In the genomic region with DNA sequence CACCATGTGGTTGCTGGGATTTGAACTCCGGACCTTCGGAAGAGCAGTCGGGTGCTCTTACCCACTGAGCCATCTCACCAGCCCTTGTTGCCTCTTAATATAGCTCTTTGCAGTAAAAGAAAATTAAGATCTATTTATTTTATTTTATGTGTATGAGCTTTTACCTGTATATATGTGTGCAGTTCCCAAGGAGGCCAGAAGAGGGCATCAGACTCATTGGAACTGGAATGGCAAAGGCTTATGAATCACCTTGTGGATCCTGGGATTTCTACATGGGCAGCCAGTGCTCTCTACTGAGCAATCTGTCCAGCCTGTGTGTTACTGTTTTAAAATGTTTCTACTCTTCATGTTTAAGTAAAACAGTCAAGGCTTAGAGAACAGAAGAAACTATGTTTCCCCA, we compare ENCODE assay signal across 10 mouse cellular contexts. TPM values are rescaled to one million over a fixed set of nuclear protein-coding genes. Genes with fewer than 3 reads are reported as not detected.
A peak's percentile ranks its signal among the peaks of the same experiment; 100 is the strongest.
DNase-seq lines count a peak whose midpoint lies in the region; ATAC-seq and TF ChIP-seq lines count a peak whose summit lies in the region.
"Had no signal": no experiment of that assay in that cellular context is flagged by ENCODE, and none has a peak within 500 bp of the region (broad histone marks: within the 10 kb centered on the region; RNA-seq: fewer than 3 reads in every experiment).

No protein-coding gene starts in this region.

- H3K4me3 ChIP-seq in embryonic facial prominence, embryonic 11.5 days (ENCODE audit: low read depth, low read length), result no peak overlapping the region
- H3K4me3 ChIP-seq in embryonic facial prominence, embryonic 10.5 days, result no peak overlapping the region
- no peak overlapping the region for H3K4me3 ChIP-seq in midbrain, postnatal 0 days (ENCODE audit: low read depth, low read length)
- H3K4me3 ChIP-seq in midbrain, embryonic 11.5 days (ENCODE audit: low read depth, low read length), result no peak overlapping the region
- H3K4me3 ChIP-seq: heart, embryonic 15.5 days had no signal

- H3K9me3 ChIP-seq in embryonic facial prominence, embryonic 11.5 days (replicated peaks; ENCODE audit: control insufficient read depth, low read length), result no peaks in the 10 kb centered on the region
- H3K9me3 ChIP-seq in embryonic facial prominence, embryonic 10.5 days, result no peaks in the 10 kb centered on the region
- no peaks in the 10 kb centered on the region for H3K9me3 ChIP-seq in midbrain, postnatal 0 days (ENCODE audit: low read length)
- no peaks in the 10 kb centered on the region for H3K9me3 ChIP-seq in midbrain, embryonic 11.5 days (ENCODE audit: control insufficient read depth, low read length)
- H3K9me3 ChIP-seq: heart, embryonic 15.5 days had no signal

- ATAC-seq in embryonic facial prominence, embryonic 11.5 days (replicated peaks; ENCODE audit: insufficient number of reproducible peaks, low FRiP score, low TSS enrichment, low read depth), result no peak
- no peak for ATAC-seq in midbrain, postnatal 0 days (ENCODE audit: low FRiP score)
- ATAC-seq in midbrain, embryonic 11.5 days (ENCODE audit: low FRiP score), result no peak
- no peak for ATAC-seq in erythroid progenitor cell, adult 5-6 weeks (replicated peaks; ENCODE audit: low FRiP score, poor library complexity, severe bottlenecking)

- no peak for TF ChIP-seq POLR2A in brain, embryonic 14.5 days (IDR thresholded peaks at IDR 0.05; ENCODE audit: borderline replicate concordance, extremely low read depth, insufficient read depth, insufficient read length, poor library complexity, severe bottlenecking)

- peak; percentile 42 for DNase-seq in embryonic facial prominence, embryonic 11.5 days (ENCODE audit: low spot score)
- no peak for DNase-seq in embryonic facial prominence, embryonic 10.5 days (ENCODE audit: low spot score)
- DNase-seq in midbrain, postnatal 0 days (ENCODE audit: low spot score), result no peak
- no peak for DNase-seq in midbrain, embryonic 11.5 days (ENCODE audit: low spot score, missing footprints)
- DNase-seq in brain, embryonic 14.5 days (ENCODE audit: low read depth), result peak; percentile 37
- peak; percentile 64 for DNase-seq in lung, postnatal 36 days
- DNase-seq in urinary bladder, postnatal 4 days (ENCODE audit: low spot score in 2 of 2), result no peak

- H3K27ac ChIP-seq in embryonic facial prominence, embryonic 11.5 days (replicated peaks; ENCODE audit: low read depth, low read length), result no peak overlapping the region
- no peak overlapping the region for H3K27ac ChIP-seq in embryonic facial prominence, embryonic 10.5 days (replicated peaks)
- H3K27ac ChIP-seq in midbrain, postnatal 0 days (ENCODE audit: low read depth, low read length), result no peak overlapping the region
- H3K27ac ChIP-seq in midbrain, embryonic 11.5 days (ENCODE audit: low read depth, low read length), result no peak overlapping the region
- H3K27ac ChIP-seq: heart, embryonic 15.5 days had no signal

- no peak overlapping the region for H3K9ac ChIP-seq in embryonic facial prominence, embryonic 11.5 days (replicated peaks; ENCODE audit: low read length)
- H3K9ac ChIP-seq in midbrain, postnatal 0 days (replicated peaks; ENCODE audit: low read length, poor library complexity, severe bottlenecking), result no peak overlapping the region
- H3K9ac ChIP-seq in midbrain, embryonic 11.5 days (ENCODE audit: low read length), result no peak overlapping the region
- H3K9ac ChIP-seq: heart, embryonic 15.5 days had no signal

- H3K36me3 ChIP-seq in embryonic facial prominence, embryonic 11.5 days (replicated peaks; ENCODE audit: control insufficient read depth, insufficient read depth, low read depth, low read length), result no peaks in the 10 kb centered on the region
- no peaks in the 10 kb centered on the region for H3K36me3 ChIP-seq in embryonic facial prominence, embryonic 10.5 days (replicated peaks)
- H3K36me3 ChIP-seq in midbrain, postnatal 0 days (ENCODE audit: insufficient read depth, low read length), result no peaks in the 10 kb centered on the region
- H3K36me3 ChIP-seq in midbrain, embryonic 11.5 days (ENCODE audit: control insufficient read depth, insufficient read depth, low read length), result no peaks in the 10 kb centered on the region
- H3K36me3 ChIP-seq: heart, embryonic 15.5 days had no signal

- no peaks in the 10 kb centered on the region for H3K4me1 ChIP-seq in embryonic facial prominence, embryonic 11.5 days (ENCODE audit: control insufficient read depth, insufficient read depth, low read length)
- peaks cover 9% of the 10 kb centered on the region for H3K4me1 ChIP-seq in embryonic facial prominence, embryonic 10.5 days
- no peaks in the 10 kb centered on the region for H3K4me1 ChIP-seq in midbrain, postnatal 0 days (ENCODE audit: insufficient read depth, low read length)
- H3K4me1 ChIP-seq in midbrain, embryonic 11.5 days (ENCODE audit: control insufficient read depth, insufficient read depth, low read length), result no peaks in the 10 kb centered on the region
- H3K4me1 ChIP-seq: heart, embryonic 15.5 days had no signal

- H3K27me3 ChIP-seq in embryonic facial prominence, embryonic 11.5 days (ENCODE audit: control insufficient read depth, insufficient read depth, low read length), result no peaks in the 10 kb centered on the region
- H3K27me3 ChIP-seq in embryonic facial prominence, embryonic 10.5 days (replicated peaks; ENCODE audit: low read depth, poor library complexity, severe bottlenecking), result peaks cover 22% of the 10 kb centered on the region
- no peaks in the 10 kb centered on the region for H3K27me3 ChIP-seq in midbrain, postnatal 0 days (ENCODE audit: insufficient read depth, low read length)
- no peaks in the 10 kb centered on the region for H3K27me3 ChIP-seq in midbrain, embryonic 11.5 days (ENCODE audit: control insufficient read depth, insufficient read depth, low read length)

- WGBS in embryonic facial prominence, embryonic 11.5 days, result 69% methylated on average over 3 of the region's 3 CpGs
- 66% methylated on average over 3 of the region's 3 CpGs for WGBS in embryonic facial prominence, embryonic 10.5 days
- 83% methylated on average over 3 of the region's 3 CpGs for WGBS in midbrain, postnatal 0 days
- WGBS in midbrain, embryonic 11.5 days, result 79% methylated on average over 3 of the region's 3 CpGs

- no peak overlapping the region for H3K4me2 ChIP-seq in embryonic facial prominence, embryonic 11.5 days (ENCODE audit: low read depth, low read length)
- H3K4me2 ChIP-seq in midbrain, postnatal 0 days (ENCODE audit: low read depth, low read length, poor library complexity, severe bottlenecking), result no peak overlapping the region
- no peak overlapping the region for H3K4me2 ChIP-seq in midbrain, embryonic 11.5 days
- H3K4me2 ChIP-seq: heart, embryonic 15.5 days had no signal

- peak; percentile 66 for TF ChIP-seq CTCF in midbrain, postnatal 0 days (IDR thresholded peaks at IDR 0.05)
- peak; percentile 42; the same call in 1 of the 2 replicates for TF ChIP-seq CTCF in brain, embryonic 14.5 days (IDR thresholded peaks at IDR 0.05; ENCODE audit: borderline replicate concordance, extremely low read depth, insufficient read depth, insufficient read length)

RNA-seq across cellular contexts. Expression of gene Bcas1, which starts 14.9 kb away (rescaled TPM):
- 1.1 TPM in 2 replicates for polyA plus RNA-seq in embryonic facial prominence, embryonic 11.5 days (2014; fragmentation: Nextera tagmentation; extraction: Ambion mirVana)
- 0.92 and 1.2 TPM in 2 replicates for polyA plus RNA-seq in embryonic facial prominence, embryonic 10.5 days (2016; fragmentation: Nextera tagmentation; extraction: Ambion mirVana)
- 9.4 and 9.6 TPM in 2 replicates for total RNA-seq in midbrain, postnatal 0 days (2014; rRNA removed)
- polyA plus RNA-seq in midbrain, postnatal 0 days (2015; fragmentation: Nextera tagmentation; extraction: Ambion mirVana), result 7.5 and 8.5 TPM in 2 replicates
- polyA plus RNA-seq in midbrain, embryonic 11.5 days (2014; fragmentation: Nextera tagmentation; extraction: Ambion mirVana), result 2.4 and 2.7 TPM in 2 replicates
- 3.7 and 9.4 TPM in 2 replicates for polyA plus RNA-seq in brain, embryonic 14.5 days (2012; rRNA removed)
- total RNA-seq in erythroid progenitor cell, adult 5-6 weeks (2015; ENCODE audit: low replicate concordance), result not detected in 2 replicates
- total RNA-seq in erythroid progenitor cell, adult 5-6 weeks (2017; ENCODE audit: low replicate concordance), result 1.7 TPM in 1 of 2 replicates, not detected in the other

RNA-seq across cellular contexts. Expression of gene Pfdn4, which starts 53.7 kb away (rescaled TPM):
- 115 and 134 TPM in 2 replicates for polyA plus RNA-seq in embryonic facial prominence, embryonic 11.5 days (2014; fragmentation: Nextera tagmentation; extraction: Ambion mirVana)
- 91.9 and 96.9 TPM in 2 replicates for polyA plus RNA-seq in embryonic facial prominence, embryonic 10.5 days (2016; fragmentation: Nextera tagmentation; extraction: Ambion mirVana)
- total RNA-seq in midbrain, postnatal 0 days (2014; rRNA removed), result 94.1 and 161 TPM in 2 replicates
- polyA plus RNA-seq in midbrain, postnatal 0 days (2015; fragmentation: Nextera tagmentation; extraction: Ambion mirVana), result 147 and 157 TPM in 2 replicates
- polyA plus RNA-seq in midbrain, embryonic 11.5 days (2014; fragmentation: Nextera tagmentation; extraction: Ambion mirVana), result 118 and 138 TPM in 2 replicates
- polyA plus RNA-seq in brain, embryonic 14.5 days (2012; rRNA removed), result 55.5 and 55.6 TPM in 2 replicates
- total RNA-seq in erythroid progenitor cell, adult 5-6 weeks (2015; ENCODE audit: low replicate concordance), result 11.5 and 18.9 TPM in 2 replicates
- total RNA-seq in erythroid progenitor cell, adult 5-6 weeks (2017; ENCODE audit: low replicate concordance), result 19.9 and 25.6 TPM in 2 replicates

RNA-seq across cellular contexts. Expression of gene Cyp24a1, which starts 54.4 kb away (rescaled TPM):
- not detected in 2 replicates for polyA plus RNA-seq in embryonic facial prominence, embryonic 11.5 days (2014; fragmentation: Nextera tagmentation; extraction: Ambion mirVana)
- not detected in 2 replicates for polyA plus RNA-seq in embryonic facial prominence, embryonic 10.5 days (2016; fragmentation: Nextera tagmentation; extraction: Ambion mirVana)
- total RNA-seq in midbrain, postnatal 0 days (2014; rRNA removed), result 0.14 TPM in 1 of 2 replicates, not detected in the other
- 0.09 and 0.23 TPM in 2 replicates for polyA plus RNA-seq in midbrain, postnatal 0 days (2015; fragmentation: Nextera tagmentation; extraction: Ambion mirVana)
- 0.05 and 0.07 TPM in 2 replicates for polyA plus RNA-seq in midbrain, embryonic 11.5 days (2014; fragmentation: Nextera tagmentation; extraction: Ambion mirVana)
- polyA plus RNA-seq in brain, embryonic 14.5 days (2012; rRNA removed), result 0.16 TPM in 2 replicates
- not detected in 2 replicates for total RNA-seq in erythroid progenitor cell, adult 5-6 weeks (2015; ENCODE audit: low replicate concordance)
- not detected in 2 replicates for total RNA-seq in erythroid progenitor cell, adult 5-6 weeks (2017; ENCODE audit: low replicate concordance)
- polyA plus RNA-seq: heart, embryonic 15.5 days; stomach, embryonic 16.5 days had no signal

Comparison
In these comparisons a context has a peak if more than half of its experiments do, and no peak if none do; other contexts are left out.
1. DNase-seq: peak in embryonic facial prominence, embryonic 11.5 days (single experiment), brain, embryonic 14.5 days (single experiment) and lung, postnatal 36 days (single experiment); none in embryonic facial prominence, embryonic 10.5 days (single experiment), midbrain, postnatal 0 days (single experiment), midbrain, embryonic 11.5 days (single experiment) and urinary bladder, postnatal 4 days (0 of 2).